Mouse (Mus musculus): ENCODE data around the gene Slxl1.
"Not testable (repeated sequence)": the region's sequence is repeated elsewhere in the genome, so short reads cannot be mapped to it uniquely, and the experiment has no call there.

Gene Slxl1

GRCm38 (mm10) chrX:55226576-55226975 is at the start of gene Slxl1:
Gene Slxl1, plus strand, starts transcription at chrX:55226876.
- not testable (repeated sequence) for DNase-seq (ENCODE audit: low spot score in 2 of 2)
